Mouse (Mus musculus): ENCODE results near the gene Gm3147. TPM values are rescaled to one million over a fixed set of nuclear protein-coding genes. Genes with fewer than 3 reads are reported as not detected.
"Not testable (repeated sequence)": the region's sequence is repeated elsewhere in the genome, so short reads cannot be mapped to it uniquely, and the experiment has no call there.

The Gm3147 gene
- polyA plus RNA-seq (2015; fragmentation: Nextera tagmentation; extraction: Ambion mirVana): not detected in 2 replicates

DNA sequence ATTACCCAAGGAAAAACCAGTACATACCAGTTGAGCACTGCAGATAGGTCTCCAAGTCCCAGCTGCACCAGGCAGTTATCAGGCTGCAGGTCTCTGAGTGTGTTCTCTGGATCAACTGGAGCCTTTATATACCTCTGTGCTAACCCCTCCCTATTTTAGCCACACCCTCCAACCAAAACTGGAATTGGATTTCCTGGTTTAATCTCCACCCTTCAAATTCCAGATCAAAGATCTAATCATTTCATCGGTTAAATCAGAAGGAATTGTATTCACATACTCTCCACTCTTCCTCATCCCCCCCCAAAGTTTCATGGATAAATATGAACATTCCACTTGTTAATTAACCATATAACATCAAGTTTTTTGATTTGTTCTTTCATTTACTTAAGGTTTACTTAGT, at the start of gene Gm3147:
TSS of gene Gm3147 (minus strand) at position 101 of the 400 bp plus-strand sequence.
- H3K27ac ChIP-seq (replicated peaks); H3K4me2 ChIP-seq; H3K4me1 ChIP-seq; H3K4me3 ChIP-seq; H3K9ac ChIP-seq; H3K36me3 ChIP-seq; H3K27me3 ChIP-seq (replicated peaks); ATAC-seq (ENCODE audit: extremely low read depth, insufficient number of reproducible peaks, low FRiP score, low TSS enrichment); H3K9me3 ChIP-seq: not testable (repeated sequence)
- WGBS: no CpG with 5 or more reads among the region's 1 CpGs

GRCm38 (mm10) chr5:94648082-94648481, 31.9 kb upstream of the Gm3147 start, which contains the start of gene Gm6205:
Gene Gm6205 (plus strand): TSS chr5:94648382.
- not testable (repeated sequence) for H3K27ac ChIP-seq (replicated peaks); H3K27me3 ChIP-seq (replicated peaks); H3K9ac ChIP-seq; H3K36me3 ChIP-seq; H3K4me1 ChIP-seq; H3K4me2 ChIP-seq; H3K9me3 ChIP-seq; H3K4me3 ChIP-seq; ATAC-seq (ENCODE audit: extremely low read depth, insufficient number of reproducible peaks, low FRiP score, low TSS enrichment)
- WGBS: no CpG with 5 or more reads among the region's 2 CpGs

DNA sequence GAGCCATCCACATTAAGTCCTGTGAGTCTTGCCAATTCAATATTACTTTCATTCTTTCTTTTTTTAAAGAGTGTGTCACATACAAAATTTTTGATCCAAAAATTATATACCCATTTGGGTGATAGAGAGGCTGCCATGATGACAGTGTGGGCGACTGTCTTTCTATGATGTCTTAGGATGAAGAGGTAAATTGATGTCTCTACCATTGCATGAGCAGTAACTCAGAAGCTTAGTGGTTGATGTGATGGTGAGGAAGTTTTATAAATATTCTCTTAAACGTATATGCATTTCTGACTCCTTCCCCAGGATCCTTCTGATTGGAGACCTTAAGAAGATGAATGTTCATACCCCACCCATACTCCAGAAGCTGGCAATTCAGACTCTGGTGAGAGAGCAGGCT, 7.5 kb upstream of the Gm3147 start, which contains the start of gene Gm6509:
TSS of gene Gm6509 (plus strand) at position 301 of the 400 bp plus-strand sequence.
- not testable (repeated sequence) for H3K4me1 ChIP-seq; H3K27me3 ChIP-seq (replicated peaks); H3K36me3 ChIP-seq; H3K9me3 ChIP-seq; H3K27ac ChIP-seq (replicated peaks); H3K4me3 ChIP-seq; ATAC-seq (ENCODE audit: extremely low read depth, insufficient number of reproducible peaks, low FRiP score, low TSS enrichment); H3K9ac ChIP-seq; H3K4me2 ChIP-seq
- WGBS: no CpG with 5 or more reads among the region's 2 CpGs

Other genes with a start within 250 kb of the Gm3147 start
- not detected in 2 replicates for gene Gm7682, start 170.6 kb downstream of the Gm3147 start, polyA plus RNA-seq (2015; fragmentation: Nextera tagmentation; extraction: Ambion mirVana)
- not detected in 2 replicates for gene Gm3139, start 90.1 kb downstream of the Gm3147 start, polyA plus RNA-seq (2015; fragmentation: Nextera tagmentation; extraction: Ambion mirVana)
- not detected in 2 replicates for gene Gm6509, start 7.6 kb upstream of the Gm3147 start, polyA plus RNA-seq (2015; fragmentation: Nextera tagmentation; extraction: Ambion mirVana)
- gene Gm6205, start 32.0 kb upstream of the Gm3147 start, polyA plus RNA-seq (2015; fragmentation: Nextera tagmentation; extraction: Ambion mirVana): not detected in 2 replicates
- gene Gm3183, start 249.1 kb upstream of the Gm3147 start, polyA plus RNA-seq (2015; fragmentation: Nextera tagmentation; extraction: Ambion mirVana): not detected in 2 replicates